Comparison of ENCODE assay signal across 8 mouse cellular contexts in genomic region chr10:80265149-80265486, GRCm38 (mm10). TPM values are rescaled to one million over a fixed set of nuclear protein-coding genes. Genes with fewer than 3 reads are reported as not detected.
DNase-seq lines count a peak whose midpoint lies in the region; ATAC-seq and TF ChIP-seq lines count a peak whose summit lies in the region.

No protein-coding gene starts in this region.

- TF ChIP-seq CTCF in G1E (IDR thresholded peaks at IDR 0.05; ENCODE audit: low read depth, low read length) = no peak

- peak overlapping the region; percentile 93 for H3K27ac ChIP-seq in heart, embryonic 15.5 days
- H3K27ac ChIP-seq in hindbrain, embryonic 11.5 days (ENCODE audit: low read depth, low read length) = peak overlapping the region; percentile 58
- H3K27ac ChIP-seq in midbrain, embryonic 11.5 days (ENCODE audit: low read depth, low read length) = peak overlapping the region; percentile 51

- H3K36me3 ChIP-seq in heart, embryonic 15.5 days = 0 out of 2 replicates have a peak, but pooled peaks cover 4% of the 10 kb centered on the region
- peaks cover 41% of the 10 kb centered on the region for H3K36me3 ChIP-seq in G1E (replicated peaks)
- no peaks in the 10 kb centered on the region for H3K36me3 ChIP-seq in hindbrain, embryonic 11.5 days (ENCODE audit: control insufficient read depth, insufficient read depth, low read length)
- peaks cover 2% of the 10 kb centered on the region for H3K36me3 ChIP-seq in midbrain, embryonic 11.5 days (ENCODE audit: control insufficient read depth, insufficient read depth, low read length)

- no peaks in the 10 kb centered on the region for H3K9me3 ChIP-seq in heart, embryonic 15.5 days (replicated peaks)
- no peaks in the 10 kb centered on the region for H3K9me3 ChIP-seq in G1E (replicated peaks)
- H3K9me3 ChIP-seq in hindbrain, embryonic 11.5 days (ENCODE audit: control insufficient read depth, low read length) = no peaks in the 10 kb centered on the region
- H3K9me3 ChIP-seq in midbrain, embryonic 11.5 days (ENCODE audit: control insufficient read depth, low read length) = no peaks in the 10 kb centered on the region

- peak overlapping the region; percentile 100 for H3K9ac ChIP-seq in heart, embryonic 15.5 days
- H3K9ac ChIP-seq in hindbrain, embryonic 11.5 days (ENCODE audit: low read depth, low read length) = peak overlapping the region; percentile 95
- peak overlapping the region; percentile 99 for H3K9ac ChIP-seq in midbrain, embryonic 11.5 days (ENCODE audit: low read length)

- peak overlapping the region; percentile 99 for H3K4me3 ChIP-seq in heart, embryonic 15.5 days
- peak overlapping the region; percentile 83 for H3K4me3 ChIP-seq in G1E (ENCODE audit: low read depth, low read length)
- H3K4me3 ChIP-seq in hindbrain, embryonic 11.5 days (ENCODE audit: low read depth, low read length) = peak overlapping the region; percentile 87
- peak overlapping the region; percentile 97 for H3K4me3 ChIP-seq in midbrain, embryonic 11.5 days (ENCODE audit: low read depth, low read length)

- intact Hi-C loops in heart, postnatal 25 days (cut with DNase I) = no loop called here

- peaks cover 67% of the 10 kb centered on the region for H3K4me1 ChIP-seq in heart, embryonic 15.5 days (replicated peaks)
- H3K4me1 ChIP-seq in G1E (ENCODE audit: insufficient read depth, low read depth, low read length) = peaks cover 75% of the 10 kb centered on the region
- H3K4me1 ChIP-seq in hindbrain, embryonic 11.5 days (replicated peaks; ENCODE audit: control insufficient read depth, insufficient read depth, low read length) = peaks cover 17% of the 10 kb centered on the region
- H3K4me1 ChIP-seq in midbrain, embryonic 11.5 days (ENCODE audit: control insufficient read depth, insufficient read depth, low read length) = peaks cover 49% of the 10 kb centered on the region

- no peak for DNase-seq in heart, postnatal 25 days (ENCODE audit: low spot score)
- DNase-seq in G1E (ENCODE audit: low spot score) = no peak
- no peak for DNase-seq in hindbrain, embryonic 11.5 days (ENCODE audit: low spot score)
- peak; percentile 93 for DNase-seq in midbrain, embryonic 11.5 days (ENCODE audit: low spot score, missing footprints)
- no peak for DNase-seq in thymus, postnatal 0 days (ENCODE audit: low spot score)
- no peak for DNase-seq in cerebellum, adult 11-12 months
- DNase-seq in T-cell, adult 2 months (ENCODE audit: low spot score) = no peak

- WGBS in heart, embryonic 15.5 days = 0% methylated on average over 18 of the region's 18 CpGs
- WGBS in hindbrain, embryonic 11.5 days = under 1% methylated on average over 18 of the region's 18 CpGs
- WGBS in midbrain, embryonic 11.5 days = under 1% methylated on average over 18 of the region's 18 CpGs

- H3K27me3 ChIP-seq in heart, embryonic 15.5 days = no peaks in the 10 kb centered on the region
- no peaks in the 10 kb centered on the region for H3K27me3 ChIP-seq in G1E (ENCODE audit: insufficient read depth, low read length)
- H3K27me3 ChIP-seq in hindbrain, embryonic 11.5 days (ENCODE audit: control insufficient read depth, insufficient read depth, low read length) = no peaks in the 10 kb centered on the region
- H3K27me3 ChIP-seq in midbrain, embryonic 11.5 days (ENCODE audit: control insufficient read depth, insufficient read depth, low read length) = no peaks in the 10 kb centered on the region

- H3K4me2 ChIP-seq in heart, embryonic 15.5 days = peak overlapping the region; percentile 84
- H3K4me2 ChIP-seq in hindbrain, embryonic 11.5 days (replicated peaks; ENCODE audit: low read depth, low read length) = peak overlapping the region; percentile 44
- H3K4me2 ChIP-seq in midbrain, embryonic 11.5 days = peak overlapping the region; percentile 73

- no peak for ATAC-seq in heart, embryonic 15.5 days (replicated peaks; ENCODE audit: insufficient number of reproducible peaks, insufficient read depth, low FRiP score, low read depth)
- ATAC-seq in G1E (ENCODE audit: extremely low read depth, insufficient number of reproducible peaks, low FRiP score, poor library complexity, severe bottlenecking) = no peak
- no peak; the same call in 1 of the 2 replicates for ATAC-seq in hindbrain, embryonic 11.5 days (ENCODE audit: low FRiP score)
- no peak for ATAC-seq in midbrain, embryonic 11.5 days (ENCODE audit: low FRiP score)

RNA-seq across cellular contexts. Expression of gene Dazap1, which starts 3.8 kb away (rescaled TPM):
- polyA plus RNA-seq in heart, embryonic 15.5 days (2015; fragmentation: Nextera tagmentation; extraction: Ambion mirVana) = 31.5 and 40.0 TPM in 2 replicates
- 10 to 100 TPM; 55.0 to 69.6 TPM for total RNA-seq in heart, postnatal 25 days (2021)
- total RNA-seq in G1E (2014; fragmentation: Nextera tagmentation) (191 and 194 TPM in 2 replicates), G1E (2017) (136 and 151 TPM in 2 replicates)
- polyA plus RNA-seq in G1E (2012) = 533 and 565 TPM in 2 replicates
- polyA plus RNA-seq in hindbrain, embryonic 11.5 days (2014; fragmentation: Nextera tagmentation; extraction: Ambion mirVana) = 46.8 and 47.3 TPM in 2 replicates
- 37.8 and 42.6 TPM in 2 replicates for polyA plus RNA-seq in midbrain, embryonic 11.5 days (2014; fragmentation: Nextera tagmentation; extraction: Ambion mirVana)
- 48.9 and 56.1 TPM in 2 replicates for polyA plus RNA-seq in thymus, postnatal 0 days (2015; fragmentation: Nextera tagmentation; extraction: Ambion mirVana)

RNA-seq across cellular contexts. Expression of gene Gamt, which starts 4.3 kb away (rescaled TPM):
- polyA plus RNA-seq in heart, embryonic 15.5 days (2015; fragmentation: Nextera tagmentation; extraction: Ambion mirVana) = 47.7 and 52.9 TPM in 2 replicates
- total RNA-seq in heart, postnatal 25 days (2021) = 1 to 10 TPM; 9.0 to 9.3 TPM
- total RNA-seq in G1E (2014; fragmentation: Nextera tagmentation) = not detected in 2 replicates
- total RNA-seq in G1E (2017) = 0.17 TPM in 1 of 2 replicates, not detected in the other
- 0.18 TPM in 1 of 2 replicates, not detected in the other for polyA plus RNA-seq in G1E (2012)
- polyA plus RNA-seq in hindbrain, embryonic 11.5 days (2014; fragmentation: Nextera tagmentation; extraction: Ambion mirVana) = 30.3 and 30.4 TPM in 2 replicates
- polyA plus RNA-seq in midbrain, embryonic 11.5 days (2014; fragmentation: Nextera tagmentation; extraction: Ambion mirVana) = 24.6 and 28.9 TPM in 2 replicates
- 5.5 and 5.9 TPM in 2 replicates for polyA plus RNA-seq in thymus, postnatal 0 days (2015; fragmentation: Nextera tagmentation; extraction: Ambion mirVana)

RNA-seq across cellular contexts. Expression of gene Ndufs7, which starts 16.2 kb away (rescaled TPM):
- polyA plus RNA-seq in heart, embryonic 15.5 days (2015; fragmentation: Nextera tagmentation; extraction: Ambion mirVana) = 553 and 586 TPM in 2 replicates
- 100 to 1,000 TPM; 957 to 967 TPM for total RNA-seq in heart, postnatal 25 days (2021)
- total RNA-seq in G1E (2014; fragmentation: Nextera tagmentation) = 246 and 251 TPM in 2 replicates
- 152 and 156 TPM in 2 replicates for total RNA-seq in G1E (2017)
- 222 and 257 TPM in 2 replicates for polyA plus RNA-seq in G1E (2012)
- polyA plus RNA-seq in hindbrain, embryonic 11.5 days (2014; fragmentation: Nextera tagmentation; extraction: Ambion mirVana) = 242 and 245 TPM in 2 replicates
- 209 and 229 TPM in 2 replicates for polyA plus RNA-seq in midbrain, embryonic 11.5 days (2014; fragmentation: Nextera tagmentation; extraction: Ambion mirVana)
- polyA plus RNA-seq in thymus, postnatal 0 days (2015; fragmentation: Nextera tagmentation; extraction: Ambion mirVana) = 319 and 339 TPM in 2 replicates

RNA-seq across cellular contexts. Expression of gene Rps15, which starts 27.1 kb away (rescaled TPM):
- polyA plus RNA-seq in heart, embryonic 15.5 days (2015; fragmentation: Nextera tagmentation; extraction: Ambion mirVana) = 525 and 544 TPM in 2 replicates
- total RNA-seq in heart, postnatal 25 days (2021) = 100 to 1,000 TPM; 703 to 732 TPM
- total RNA-seq in G1E (2014; fragmentation: Nextera tagmentation) (2,952 and 3,110 TPM in 2 replicates), G1E (2017) (3,218 and 3,548 TPM in 2 replicates)
- 11,196 and 11,583 TPM in 2 replicates for polyA plus RNA-seq in G1E (2012)
- polyA plus RNA-seq in hindbrain, embryonic 11.5 days (2014; fragmentation: Nextera tagmentation; extraction: Ambion mirVana) = 798 TPM in 2 replicates
- polyA plus RNA-seq in midbrain, embryonic 11.5 days (2014; fragmentation: Nextera tagmentation; extraction: Ambion mirVana) = 752 and 845 TPM in 2 replicates
- polyA plus RNA-seq in thymus, postnatal 0 days (2015; fragmentation: Nextera tagmentation; extraction: Ambion mirVana) = 1,158 and 1,206 TPM in 2 replicates

RNA-seq across cellular contexts. Expression of gene Apc2, which starts 30.7 kb away (rescaled TPM):
- 0.96 and 2.1 TPM in 2 replicates for polyA plus RNA-seq in heart, embryonic 15.5 days (2015; fragmentation: Nextera tagmentation; extraction: Ambion mirVana)
- 1 to 10 TPM; 3.4 to 4.0 TPM for total RNA-seq in heart, postnatal 25 days (2021)
- total RNA-seq in G1E (2014; fragmentation: Nextera tagmentation) (0.10 and 0.23 TPM in 2 replicates), G1E (2017) (0.06 and 0.11 TPM in 2 replicates)
- polyA plus RNA-seq in G1E (2012) = 0.02 and 0.04 TPM in 2 replicates
- 74.4 and 101 TPM in 2 replicates for polyA plus RNA-seq in hindbrain, embryonic 11.5 days (2014; fragmentation: Nextera tagmentation; extraction: Ambion mirVana)
- 63.4 and 66.5 TPM in 2 replicates for polyA plus RNA-seq in midbrain, embryonic 11.5 days (2014; fragmentation: Nextera tagmentation; extraction: Ambion mirVana)
- 0.10 and 0.24 TPM in 2 replicates for polyA plus RNA-seq in thymus, postnatal 0 days (2015; fragmentation: Nextera tagmentation; extraction: Ambion mirVana)
